Mouse (Mus musculus): ENCODE results near the gene Mad1l1.

Gene Mad1l1

DNA sequence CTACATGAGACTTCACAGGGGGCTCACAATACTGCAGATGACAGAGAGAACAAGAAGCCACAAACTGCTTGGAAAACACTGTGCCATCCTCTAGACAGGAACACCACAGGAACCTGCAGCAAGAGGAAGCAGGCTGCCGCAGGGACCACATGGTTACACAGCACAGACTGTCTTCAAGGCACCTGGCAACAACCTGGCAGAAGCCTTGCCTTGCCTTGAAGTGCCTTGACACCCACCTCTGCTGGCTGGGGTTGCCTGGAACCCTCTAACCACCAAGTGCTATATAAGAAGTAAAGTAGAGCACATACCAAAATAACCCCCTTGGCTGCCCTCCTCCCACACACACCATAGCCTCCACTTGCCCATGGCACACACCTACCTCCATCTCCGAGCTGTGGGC lies 177.8 kb downstream of the Mad1l1 start:
- in situ Hi-C loops (cut with MboI, MseI) = no loop called here

DNA sequence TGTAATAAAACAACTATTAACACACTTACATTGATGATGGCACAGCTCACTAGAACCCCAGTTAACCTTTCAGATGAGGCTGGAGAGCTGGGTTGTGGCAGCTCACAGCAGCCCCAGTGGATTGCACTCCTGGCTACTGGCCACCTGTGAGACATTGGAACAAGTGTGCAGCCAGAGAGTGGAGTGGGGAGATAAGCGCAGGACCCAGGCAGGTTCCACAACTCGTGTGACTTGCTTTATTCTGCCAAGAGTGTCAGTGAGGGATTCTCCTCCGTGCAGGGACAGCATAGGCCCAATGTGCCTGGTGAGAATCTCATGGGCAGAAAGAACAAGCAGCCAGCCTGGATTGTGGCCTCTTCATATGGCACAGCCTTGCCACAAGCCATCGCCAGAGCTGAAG lies 180.0 kb downstream of the Mad1l1 start:
- in situ Hi-C loops (cut with MboI, MseI) = no loop called here

DNA sequence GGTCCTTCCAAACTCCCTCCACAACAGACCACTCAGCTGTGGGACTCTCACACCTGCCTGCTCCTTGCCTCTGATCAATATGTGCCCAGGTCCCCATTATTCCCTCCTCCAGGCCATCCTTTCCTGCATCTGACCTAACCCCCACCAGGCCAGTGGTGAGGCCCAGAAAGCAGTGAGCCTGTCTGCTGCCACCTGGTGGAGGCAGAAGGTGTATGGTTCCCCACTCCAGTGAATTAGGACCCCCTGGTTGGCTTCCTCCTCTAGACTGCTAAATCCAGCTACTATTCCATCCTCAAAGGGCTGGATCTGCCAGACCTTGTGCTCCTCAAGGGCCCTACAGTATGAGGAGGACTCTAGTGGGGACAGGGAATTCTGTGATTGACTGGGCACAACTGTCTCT lies 181.1 kb downstream of the Mad1l1 start:
- in situ Hi-C loops (cut with MboI, MseI) = no loop called here

DNA sequence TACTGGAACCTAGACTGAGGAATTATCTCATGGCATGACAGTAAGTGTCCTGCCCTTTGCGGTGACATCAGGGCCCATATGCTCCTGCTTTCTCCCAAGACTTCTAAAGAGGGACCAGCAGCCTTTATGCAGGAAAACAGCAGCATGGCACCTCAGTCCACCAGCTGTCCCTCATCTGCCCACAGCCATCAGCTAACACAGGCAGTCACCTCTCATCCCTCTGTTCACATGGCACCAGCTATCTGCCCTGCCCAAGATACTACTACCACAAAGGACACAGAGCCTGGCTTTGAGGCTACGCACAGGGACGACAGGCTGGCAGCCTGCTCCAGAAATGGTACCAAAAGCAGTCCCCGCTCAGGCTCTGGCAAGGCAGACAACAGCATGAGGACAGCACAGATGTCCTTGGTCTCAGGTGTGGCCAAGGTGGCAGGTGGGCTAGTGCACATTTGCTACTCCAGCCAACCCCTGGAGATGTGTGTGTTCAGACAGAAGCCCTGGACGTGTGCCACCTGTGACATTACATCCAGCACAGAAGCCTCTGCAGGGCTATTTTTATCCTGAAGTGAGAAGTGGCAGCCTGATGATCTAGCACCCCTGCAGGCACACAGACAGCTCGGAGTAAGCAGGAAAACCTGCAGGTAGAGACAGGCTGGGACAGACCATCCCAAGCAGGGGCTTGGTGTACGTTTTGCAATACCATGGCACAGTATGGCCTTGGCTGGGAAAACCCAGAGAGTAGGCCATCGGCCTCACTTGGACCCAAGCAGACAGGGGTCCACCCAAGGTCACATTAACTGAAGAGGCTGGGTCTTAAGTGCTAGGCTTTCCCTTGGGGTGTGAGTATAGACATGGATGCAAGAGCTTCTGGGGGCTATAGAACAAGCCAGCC lies 185.4 kb downstream of the Mad1l1 start:
- in situ Hi-C loops (cut with MboI, MseI) = no loop called here

DNA sequence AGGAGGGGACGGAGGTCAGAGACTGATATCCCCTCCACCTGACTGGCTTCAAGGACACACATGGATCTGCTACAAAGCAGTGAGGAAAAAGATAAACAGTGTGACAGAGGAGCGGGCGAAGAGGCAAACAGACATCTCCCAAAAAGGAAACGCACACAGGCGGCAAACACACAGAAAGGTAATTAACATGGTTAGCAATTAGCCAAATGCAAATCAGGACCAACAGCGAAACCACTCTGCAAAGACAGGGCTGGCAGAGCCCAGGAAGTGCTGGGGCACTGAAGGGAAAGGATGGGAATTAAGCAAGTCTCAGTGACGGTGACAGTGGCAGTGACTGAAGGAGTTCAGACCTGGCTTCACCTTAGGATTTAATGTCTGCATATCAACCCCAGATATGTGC lies 187.3 kb downstream of the Mad1l1 start:
- in situ Hi-C loops (cut with MboI, MseI) = no loop called here

DNA sequence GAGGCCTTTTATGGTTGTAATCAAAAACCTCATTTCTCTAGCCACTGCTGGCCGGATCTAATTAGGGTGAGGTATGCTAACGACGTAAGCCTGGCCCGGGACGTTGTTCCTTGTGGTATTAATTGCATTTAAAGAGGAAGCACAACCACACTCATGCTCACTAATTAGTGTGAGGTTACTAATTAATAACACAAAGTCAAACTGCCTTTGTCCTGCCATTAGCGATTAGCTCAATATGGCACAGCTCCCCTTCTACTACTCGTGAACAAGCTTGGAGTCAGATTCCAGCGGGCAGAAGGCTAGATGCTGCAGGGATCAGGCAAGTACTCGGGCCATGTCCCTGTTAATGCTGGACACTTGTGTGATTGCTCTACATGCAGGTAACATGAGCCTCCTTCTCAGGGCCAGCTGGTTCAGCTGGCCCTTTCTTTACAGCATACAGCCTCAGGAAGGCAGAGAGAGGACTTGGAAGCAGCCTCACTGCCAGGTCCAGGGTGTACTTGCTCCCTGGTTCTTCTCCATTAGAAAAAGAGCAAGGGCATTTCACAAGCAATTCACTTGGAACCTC lies 192.9 kb downstream of the Mad1l1 start:
- in situ Hi-C loops (cut with MboI, MseI) = no loop called here

DNA sequence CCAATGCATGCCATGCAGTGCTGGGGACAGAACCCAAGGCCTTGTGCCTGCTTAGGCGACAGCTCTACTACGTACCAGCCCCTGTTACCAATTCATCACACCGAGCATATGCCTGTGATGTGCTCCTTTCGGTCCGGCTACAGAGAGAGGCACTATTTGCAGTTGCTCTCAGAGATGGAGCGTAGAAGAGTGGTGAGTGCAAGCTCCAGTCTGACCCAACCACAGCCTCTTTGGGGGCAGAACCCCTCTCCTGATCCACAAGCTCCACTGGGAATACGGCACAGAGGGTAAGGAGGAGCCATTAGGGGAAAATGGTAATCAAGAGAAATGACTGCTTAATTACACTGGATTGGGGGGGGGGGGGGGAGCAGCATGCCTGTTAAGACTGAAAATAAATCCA lies 193.4 kb downstream of the Mad1l1 start:
- in situ Hi-C loops (cut with MboI, MseI) = no loop called here

DNA sequence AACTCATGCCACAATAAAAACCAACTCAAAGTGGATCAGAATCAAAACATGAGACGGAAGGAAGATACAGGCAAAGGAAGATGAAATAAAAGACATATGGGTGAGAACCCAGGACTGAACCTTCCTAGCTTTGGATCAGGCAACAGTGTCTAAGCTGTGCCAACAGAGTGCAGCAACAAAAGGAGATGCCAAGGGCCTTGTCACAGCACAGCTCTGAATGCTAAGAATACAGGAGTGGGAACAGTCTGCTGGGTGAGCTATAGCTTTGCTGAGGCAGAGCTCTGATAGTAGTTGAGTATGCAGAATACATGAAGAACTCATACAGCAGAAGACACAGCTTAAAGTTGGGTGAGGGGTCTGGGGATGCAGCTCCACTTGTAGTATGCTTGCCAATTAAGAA lies 196.7 kb downstream of the Mad1l1 start:
- in situ Hi-C loops (cut with MboI, MseI) = no loop called here

DNA sequence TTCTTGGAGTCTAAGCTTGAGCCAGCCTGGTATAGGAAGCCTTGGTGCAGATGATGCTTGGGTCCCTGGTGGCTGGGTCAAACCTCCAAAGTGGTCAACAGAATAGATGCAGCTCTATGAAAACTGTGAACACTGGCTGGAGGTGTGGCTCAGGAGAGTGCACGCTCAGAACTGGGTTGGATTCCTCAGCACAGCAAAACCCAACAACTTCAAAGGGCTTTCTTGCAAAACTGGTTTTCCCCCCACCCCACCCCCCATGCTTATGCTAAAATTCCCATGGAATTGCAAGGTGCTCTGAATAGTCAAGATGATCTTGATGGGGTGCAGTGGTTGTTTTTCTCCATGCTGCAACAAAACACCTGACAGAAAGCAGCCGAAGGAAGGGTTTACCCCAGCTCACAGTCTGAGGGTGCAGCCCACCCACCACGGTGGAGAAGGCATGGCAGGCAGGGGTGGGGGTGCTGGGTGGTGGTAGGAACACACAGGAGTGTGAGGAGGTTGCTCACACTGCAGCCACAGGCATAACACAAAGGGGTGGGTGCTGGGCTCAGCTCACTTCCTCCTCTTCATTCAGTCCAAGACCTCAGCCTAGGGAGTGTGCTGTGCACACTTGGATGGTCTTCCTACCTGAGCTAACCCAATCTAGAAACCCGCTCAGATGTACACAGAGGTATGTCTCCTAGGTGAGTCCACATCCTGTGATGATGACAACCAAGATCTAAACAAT lies 197.5 kb downstream of the Mad1l1 start:
- in situ Hi-C loops (cut with MboI, MseI) = no loop called here

DNA sequence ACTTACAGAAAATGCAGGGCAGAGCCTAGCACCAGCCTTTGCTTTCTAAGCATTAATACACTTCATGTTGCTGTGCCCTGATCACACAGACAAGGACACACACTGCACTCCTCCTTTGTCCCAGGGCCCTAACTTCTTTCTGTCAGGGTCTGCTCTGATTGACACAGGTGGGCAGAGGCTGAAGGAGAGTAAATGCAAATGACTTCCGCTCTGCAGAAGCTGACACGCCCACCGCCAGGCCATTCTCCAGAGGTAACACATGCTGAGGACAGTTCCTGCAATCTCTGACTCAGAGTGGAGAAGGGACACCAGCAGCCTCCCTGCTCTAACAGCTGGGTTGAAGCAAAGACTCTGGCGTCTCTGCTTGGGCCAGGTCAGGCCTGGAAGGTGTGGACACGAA lies 198.2 kb downstream of the Mad1l1 start:
- in situ Hi-C loops (cut with MboI, MseI) = no loop called here

DNA sequence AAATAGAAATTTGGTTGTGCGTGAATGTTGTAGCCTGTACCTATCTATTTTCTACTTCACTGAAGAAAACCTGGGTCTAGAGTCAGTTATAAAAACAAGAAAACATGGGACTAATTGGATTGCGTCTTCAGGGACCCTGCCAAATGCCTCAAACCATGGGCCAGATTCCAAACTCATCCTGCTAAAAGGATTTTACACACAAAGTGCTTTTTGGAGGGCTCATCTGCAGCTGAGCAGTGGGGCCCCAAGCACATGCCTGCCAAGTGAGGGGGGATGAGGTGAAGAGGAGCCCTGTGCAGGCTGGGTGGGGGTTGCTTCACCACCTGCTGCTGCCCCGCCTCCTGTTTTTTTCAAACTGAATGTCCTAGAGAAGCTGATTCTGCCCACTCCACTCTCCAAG lies 199.4 kb downstream of the Mad1l1 start:
- in situ Hi-C loops (cut with MboI, MseI) = no loop called here

DNA sequence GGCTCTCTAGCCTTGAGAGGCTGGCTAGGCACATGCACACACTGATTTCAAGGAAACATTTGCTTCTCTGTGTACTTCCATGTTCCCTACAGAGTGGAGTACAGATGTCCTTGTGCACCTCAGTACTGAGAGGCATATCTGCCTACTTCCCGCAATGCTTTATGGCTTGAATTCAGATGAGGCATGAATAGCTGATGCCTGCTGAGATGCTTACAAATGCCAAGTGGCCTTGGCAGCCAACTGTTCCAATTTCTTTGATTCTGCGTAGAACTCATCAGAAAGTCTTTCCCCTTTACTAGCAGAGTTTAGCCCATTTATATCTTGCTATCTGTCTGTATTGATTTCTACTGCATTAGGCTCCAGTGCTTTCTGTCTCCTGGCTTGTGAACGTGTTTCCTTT lies 202.4 kb downstream of the Mad1l1 start:
- in situ Hi-C loops (cut with MboI, MseI) = no loop called here

DNA sequence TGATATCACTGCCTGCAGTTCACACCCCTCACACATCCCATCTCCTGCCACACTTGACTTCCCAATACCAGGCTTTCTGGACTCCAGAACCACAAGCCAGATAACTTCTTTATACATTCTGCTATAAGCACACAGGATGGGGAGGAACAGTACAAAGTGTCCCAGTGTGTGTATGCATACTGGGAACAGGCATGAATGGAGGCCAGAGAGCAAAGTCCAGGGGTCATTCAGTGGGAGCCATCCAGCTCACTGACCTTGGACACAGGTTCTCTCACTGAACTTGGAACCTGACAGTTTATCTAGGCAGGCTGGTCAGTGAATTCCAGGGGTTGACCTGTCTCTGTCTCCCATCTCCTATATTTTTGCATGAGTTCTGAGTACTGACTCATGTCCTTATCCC lies 203.4 kb downstream of the Mad1l1 start:
- in situ Hi-C loops (cut with MboI, MseI) = no loop called here

DNA sequence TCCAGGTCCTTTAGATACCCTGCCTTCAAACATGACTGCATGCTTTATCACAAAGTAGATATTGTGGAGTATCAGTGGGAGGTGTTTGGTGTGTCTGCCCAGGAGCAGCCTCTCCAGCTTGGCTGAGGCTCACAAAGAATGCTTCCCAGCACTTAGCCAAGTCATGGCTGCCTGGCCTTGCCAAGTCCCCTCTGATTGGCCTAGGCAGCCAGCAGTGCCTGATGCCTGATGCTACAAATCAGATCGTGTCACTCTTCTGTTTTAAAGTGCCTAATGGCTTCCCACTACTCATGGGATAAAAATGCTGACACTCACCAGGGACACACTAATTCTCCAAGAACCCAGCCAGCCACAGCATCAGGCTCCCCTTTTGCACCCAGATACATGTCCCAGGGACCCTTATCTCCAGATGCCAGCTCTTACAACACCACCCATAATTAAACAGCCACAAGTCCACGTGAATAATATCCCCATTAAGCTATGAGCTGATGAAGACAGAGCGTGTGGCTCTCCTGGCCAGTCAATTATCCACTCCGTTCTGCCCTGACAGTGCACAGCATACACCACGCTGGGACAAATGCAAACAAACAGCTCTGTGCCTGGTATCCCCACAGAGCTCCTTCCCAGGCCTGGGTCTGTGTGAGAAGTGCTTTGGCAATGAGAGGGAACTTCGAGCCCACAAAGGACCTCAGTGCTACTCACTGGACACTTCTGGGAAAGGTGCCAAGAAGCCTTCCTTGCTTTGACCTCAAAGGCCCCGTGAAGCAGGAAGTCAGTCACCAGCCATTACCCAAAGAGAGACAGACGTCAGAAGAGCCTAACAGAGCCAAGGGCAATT lies 205.7 kb downstream of the Mad1l1 start:
- in situ Hi-C loops (cut with MboI, MseI) = no loop called here

DNA sequence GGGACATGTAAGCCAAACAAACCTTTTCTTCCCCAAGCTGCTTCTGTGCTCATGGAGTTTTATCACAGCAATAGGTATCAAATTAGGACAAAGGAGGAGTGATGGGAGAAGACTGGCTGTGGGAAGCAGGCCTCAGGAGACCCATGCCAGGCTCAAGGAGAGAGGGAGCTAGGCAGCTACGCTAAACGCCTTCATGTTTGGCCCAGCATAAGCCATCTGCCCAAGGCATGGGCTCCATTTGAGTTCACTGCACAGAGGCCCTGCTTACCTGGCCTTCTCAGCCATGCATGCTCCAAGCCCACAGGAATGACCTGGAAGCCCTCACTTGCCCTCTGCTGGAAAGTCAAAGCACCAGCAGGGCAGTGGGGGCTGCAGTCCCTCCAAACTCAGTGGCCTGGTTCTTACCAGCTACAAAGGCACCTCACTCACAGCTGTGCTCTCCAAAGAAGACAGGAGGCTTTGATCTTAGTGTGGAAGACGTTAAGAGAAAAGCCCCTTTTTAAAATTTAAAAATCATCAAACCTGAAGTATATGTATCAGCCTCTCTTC lies 206.8 kb downstream of the Mad1l1 start:
- in situ Hi-C loops (cut with MboI, MseI) = no loop called here

DNA sequence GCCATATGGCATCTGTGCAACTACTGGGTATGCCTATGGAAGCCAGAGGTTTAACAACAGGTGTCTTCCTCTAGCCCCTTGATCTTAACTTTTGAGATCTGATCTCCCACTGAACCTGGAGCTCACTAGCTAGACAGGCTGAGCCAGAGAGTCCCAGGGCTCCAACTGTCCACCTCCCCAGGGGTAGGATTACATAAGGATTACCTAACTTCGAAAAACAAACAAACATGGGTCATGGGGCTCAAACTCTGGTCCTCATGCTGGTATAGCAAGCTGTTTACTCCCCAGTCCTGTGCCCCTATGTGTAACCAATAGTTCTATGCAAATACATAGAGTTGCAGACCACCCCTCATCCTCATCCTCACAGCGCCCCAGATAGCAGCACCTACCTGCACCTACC lies 208.1 kb downstream of the Mad1l1 start:
- in situ Hi-C loops (cut with MboI, MseI) = no loop called here

DNA sequence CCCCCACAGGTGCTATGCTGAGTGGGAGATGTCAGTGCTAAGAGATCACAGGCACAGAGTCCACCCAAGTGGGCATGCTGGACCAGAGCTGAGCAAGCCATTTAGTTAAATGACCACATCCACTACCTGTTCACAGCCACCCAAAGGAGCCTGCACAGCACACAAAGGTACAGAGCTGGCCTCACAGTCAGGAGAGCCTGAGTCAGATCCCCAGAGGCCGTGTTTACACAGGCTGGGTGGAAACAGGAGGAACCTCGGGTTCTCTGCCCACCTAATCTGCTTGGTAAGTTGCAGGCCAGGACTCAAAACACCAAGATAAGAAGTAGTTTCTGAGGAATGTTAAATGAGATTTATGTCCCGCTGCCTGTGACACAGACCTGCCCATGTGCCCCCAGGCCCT lies 211.3 kb downstream of the Mad1l1 start:
- in situ Hi-C loops (cut with MboI, MseI) = no loop called here

DNA sequence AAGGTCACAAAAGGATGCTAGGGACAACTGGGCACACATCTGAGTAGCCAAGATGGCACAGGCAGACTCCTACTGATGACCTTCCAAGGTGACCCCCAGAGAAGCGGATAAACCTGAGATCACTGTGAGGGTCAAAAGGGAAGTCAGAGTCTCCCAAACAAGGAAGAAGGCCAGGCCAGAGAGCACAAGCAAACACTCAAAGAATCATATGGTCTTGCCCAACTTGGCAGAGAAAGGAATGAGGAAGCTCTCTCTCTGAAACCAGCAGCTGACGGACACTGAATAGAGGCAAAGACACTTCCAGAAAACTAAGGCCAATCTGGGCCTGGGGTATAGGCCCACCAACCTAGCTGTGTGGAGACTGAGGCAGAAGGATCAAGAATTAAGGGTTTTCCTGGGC lies 213.4 kb downstream of the Mad1l1 start:
- in situ Hi-C loops (cut with MboI, MseI) = no loop called here

DNA sequence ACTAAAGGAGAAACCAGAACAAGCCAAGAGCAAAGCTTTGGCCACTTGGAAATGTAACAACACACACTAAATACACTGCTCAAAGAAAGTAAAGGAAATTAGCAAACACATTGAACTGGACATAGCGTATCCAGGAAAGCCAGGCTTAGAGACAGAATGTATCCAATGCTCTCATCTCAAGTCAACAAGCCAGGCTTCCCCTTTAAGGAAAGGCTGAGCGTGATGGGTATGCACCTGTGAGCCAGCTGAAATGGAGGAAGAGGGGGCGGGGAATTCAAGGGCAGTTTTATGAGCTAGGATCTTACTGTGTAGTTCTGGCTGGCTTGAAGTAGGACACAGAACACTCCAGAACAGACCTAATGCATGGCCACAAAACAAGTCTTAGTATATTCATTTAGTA lies 215.3 kb downstream of the Mad1l1 start:
- in situ Hi-C loops (cut with MboI, MseI) = no loop called here

DNA sequence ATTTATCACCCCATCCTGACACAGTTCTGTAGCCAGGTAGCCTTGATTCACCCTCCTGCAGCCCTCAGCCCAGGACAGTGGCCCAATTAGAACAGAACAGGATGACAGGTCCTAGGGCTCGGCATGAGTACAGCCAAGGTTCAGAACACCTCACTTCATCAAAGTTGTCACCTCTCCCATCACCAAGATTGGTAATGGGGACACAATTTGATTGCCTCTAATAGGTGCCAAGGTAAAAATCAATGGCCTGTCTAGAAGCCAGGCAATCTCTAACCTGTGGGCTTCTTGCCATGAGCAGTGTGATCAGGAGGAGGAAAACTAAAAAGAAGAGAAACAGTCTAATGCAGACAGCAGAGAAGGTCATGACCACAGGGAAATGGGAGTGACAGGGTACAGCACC lies 216.5 kb downstream of the Mad1l1 start:
- in situ Hi-C loops (cut with MboI, MseI) = no loop called here

DNA sequence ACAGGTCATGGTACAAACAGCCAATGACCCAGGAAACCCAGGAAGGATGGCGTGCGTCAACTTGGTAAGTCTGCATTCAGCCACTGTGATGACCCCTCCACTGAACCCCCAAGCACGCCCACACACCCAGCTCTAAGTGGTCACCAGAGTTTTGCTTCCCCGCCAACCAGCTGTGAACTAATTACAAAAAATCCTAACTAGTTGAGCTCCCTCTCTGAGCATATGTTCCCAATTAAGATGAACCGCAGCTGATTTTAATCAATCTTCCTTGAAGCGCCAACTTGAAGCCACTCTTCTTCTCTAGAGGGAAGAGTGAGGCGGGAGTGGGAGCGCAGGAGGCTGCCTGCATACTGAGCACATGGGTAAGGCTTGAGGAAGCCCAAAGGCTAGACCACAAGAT lies 218.6 kb downstream of the Mad1l1 start:
- in situ Hi-C loops (cut with MboI, MseI) = no loop called here
